Mouse (Mus musculus): ENCODE measurements around the gene Fgfrl1. TPM values are rescaled to one million over a fixed set of nuclear protein-coding genes. Genes with fewer than 3 reads are reported as not detected.
"Not testable (repeated sequence)": the region's sequence is repeated elsewhere in the genome, so short reads cannot be mapped to it uniquely, and the experiment has no call there.

The Fgfrl1 gene
- total RNA-seq, 2 experiments from 2014 or later, result 1.5 to 5.1 TPM

DNA sequence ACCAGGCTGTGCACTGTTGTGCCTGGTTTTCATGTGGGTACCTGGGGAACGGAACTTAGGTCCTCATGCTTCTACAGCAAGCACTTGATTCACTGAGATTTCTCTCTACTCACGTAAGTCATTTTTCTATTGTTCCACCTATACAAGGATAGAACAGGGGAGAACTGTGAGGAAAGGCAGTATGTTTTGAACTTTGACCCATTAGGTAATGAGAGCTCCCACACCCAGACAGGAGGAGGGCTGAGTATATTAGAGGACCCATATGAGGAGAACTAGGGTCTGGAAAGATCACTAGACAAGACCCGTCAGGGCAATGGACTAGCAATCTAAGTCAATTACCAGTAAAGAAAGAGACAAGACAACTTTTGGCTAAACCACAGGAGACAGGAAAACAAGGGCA, 52.4 kb downstream of the Fgfrl1 start:
- no peak for ATAC-seq (replicated peaks; ENCODE audit: poor library complexity, severe bottlenecking)

DNA sequence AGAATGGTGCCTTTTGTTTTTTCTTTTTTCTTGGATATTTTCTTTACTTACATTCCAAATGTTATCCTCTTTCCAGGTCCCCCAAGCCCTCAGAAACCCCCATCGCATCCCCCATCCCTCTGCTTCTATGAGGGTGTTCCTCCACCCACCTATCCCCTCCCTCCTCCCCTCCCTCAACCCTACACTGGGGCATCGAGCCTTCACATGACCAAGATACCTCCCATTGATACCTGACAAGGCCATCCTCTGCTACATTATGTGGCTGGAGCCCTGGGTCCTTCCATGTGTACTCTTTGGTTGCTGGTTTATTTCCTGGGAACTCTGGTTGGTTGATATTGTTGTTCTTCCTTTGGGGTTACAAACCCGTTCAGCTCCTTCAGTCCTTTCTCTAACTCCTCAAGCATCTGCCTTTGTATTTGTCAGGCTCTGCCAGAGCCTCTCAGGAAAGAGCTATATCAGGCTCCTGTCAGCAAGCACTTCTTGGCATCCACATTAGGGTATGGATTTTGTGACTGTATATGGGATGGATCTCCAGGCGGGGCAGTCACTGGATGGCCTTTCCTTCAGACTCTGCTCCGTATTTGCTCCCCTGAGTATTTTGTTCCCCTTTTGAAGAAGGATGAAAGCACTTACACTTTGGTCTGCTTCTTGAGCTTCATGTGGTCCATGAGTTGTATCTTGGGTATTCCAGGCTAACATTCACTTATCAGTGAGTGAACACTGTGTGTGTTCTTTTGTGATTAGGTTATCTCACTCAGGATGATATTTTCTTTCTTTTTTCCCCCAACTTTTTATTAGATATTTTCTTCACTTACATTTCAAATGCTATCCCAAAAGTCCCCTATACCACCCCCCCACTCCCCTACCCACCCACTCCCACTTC, 58.4 kb downstream of the Fgfrl1 start:
- ATAC-seq (replicated peaks; ENCODE audit: poor library complexity, severe bottlenecking), result no peak

GRCm38 (mm10) chr5:108751258-108751657, 59.1 kb downstream of the Fgfrl1 start:
- ATAC-seq (replicated peaks; ENCODE audit: poor library complexity, severe bottlenecking), result not testable (repeated sequence)

Other genes starting within 250 kb of the Fgfrl1 start
- 1.1 and 3.2 TPM in 2 replicates for gene Mfsd7a, start 243.5 kb upstream of the Fgfrl1 start, total RNA-seq (2014; fragmentation: Nextera tagmentation)
- gene Mfsd7a, start 243.5 kb upstream of the Fgfrl1 start, total RNA-seq (2017), result 0.95 and 2.0 TPM in 2 replicates
- gene Pcgf3, start 231.2 kb upstream of the Fgfrl1 start, total RNA-seq (2014; fragmentation: Nextera tagmentation), result 16.7 and 19.0 TPM in 2 replicates
- 9.5 and 9.9 TPM in 2 replicates for gene Pcgf3, start 231.2 kb upstream of the Fgfrl1 start, total RNA-seq (2017)
- not detected in 2 replicates for gene Cplx1, start 142.4 kb upstream of the Fgfrl1 start, total RNA-seq (2014; fragmentation: Nextera tagmentation)
- gene Cplx1, start 142.4 kb upstream of the Fgfrl1 start, total RNA-seq (2017), result not detected in 2 replicates
- gene Gak, start 62.6 kb upstream of the Fgfrl1 start, total RNA-seq (2014; fragmentation: Nextera tagmentation), result 78.7 and 82.2 TPM in 2 replicates
- 91.8 and 111 TPM in 2 replicates for gene Gak, start 62.6 kb upstream of the Fgfrl1 start, total RNA-seq (2017)
- gene Tmem175, start 62.6 kb upstream of the Fgfrl1 start, total RNA-seq (2014; fragmentation: Nextera tagmentation), result 24.4 and 29.3 TPM in 2 replicates
- gene Tmem175, start 62.6 kb upstream of the Fgfrl1 start, total RNA-seq (2017), result 11.0 and 17.6 TPM in 2 replicates
- 13.3 and 18.6 TPM in 2 replicates for gene Idua, start 32.1 kb upstream of the Fgfrl1 start, total RNA-seq (2014; fragmentation: Nextera tagmentation)
- 5.9 and 6.4 TPM in 2 replicates for gene Idua, start 32.1 kb upstream of the Fgfrl1 start, total RNA-seq (2017)
- 9.3 and 9.5 TPM in 2 replicates for gene Dgkq, start 22.7 kb upstream of the Fgfrl1 start, total RNA-seq (2014; fragmentation: Nextera tagmentation)
- 8.3 and 9.1 TPM in 2 replicates for gene Dgkq, start 22.7 kb upstream of the Fgfrl1 start, total RNA-seq (2017)
- not detected in 2 replicates for gene Slc26a1, start 16.8 kb upstream of the Fgfrl1 start, total RNA-seq (2014; fragmentation: Nextera tagmentation)
- gene Slc26a1, start 16.8 kb upstream of the Fgfrl1 start, total RNA-seq (2017), result 0.10 TPM in 1 of 2 replicates, not detected in the other
- gene Rnf212, start 82.6 kb downstream of the Fgfrl1 start, total RNA-seq (2014; fragmentation: Nextera tagmentation), result not detected in 2 replicates
- not detected in 2 replicates for gene Rnf212, start 82.6 kb downstream of the Fgfrl1 start, total RNA-seq (2017)
- gene Tmed11, start 103.0 kb downstream of the Fgfrl1 start, total RNA-seq (2014; fragmentation: Nextera tagmentation), result not detected in 2 replicates
- gene Tmed11, start 103.0 kb downstream of the Fgfrl1 start, total RNA-seq (2017), result not detected in 2 replicates
- not detected in 2 replicates for gene Vmn2r8, start 116.5 kb downstream of the Fgfrl1 start, total RNA-seq (2014; fragmentation: Nextera tagmentation)
- not detected in 2 replicates for gene Vmn2r8, start 116.5 kb downstream of the Fgfrl1 start, total RNA-seq (2017)
- gene Vmn2r9, start 160.2 kb downstream of the Fgfrl1 start, total RNA-seq (2014; fragmentation: Nextera tagmentation), result not detected in 2 replicates
- not detected in 2 replicates for gene Vmn2r9, start 160.2 kb downstream of the Fgfrl1 start, total RNA-seq (2017)